Mouse (Mus musculus): Measurements from ENCODE around the gene Ncs1. TPM values are rescaled to one million over a fixed set of nuclear protein-coding genes. Genes with fewer than 3 reads are reported as not detected.

Gene Ncs1
- polyA plus RNA-seq, 1 experiment from 2014 or later = 95.5 TPM

GRCm38 (mm10) chr2:31208544-31209142, 37.0 kb upstream of the Ncs1 start:
- H3K9me3 ChIP-seq (ENCODE audit: control insufficient read depth, low read length) = no peaks in the 10 kb centered on the region
- no peak overlapping the region for H3K27ac ChIP-seq (ENCODE audit: low read depth, low read length)
- 91% methylated on average over 13 of the region's 13 CpGs for WGBS
- H3K4me1 ChIP-seq (ENCODE audit: control insufficient read depth, insufficient read depth, low read length) = no peaks in the 10 kb centered on the region
- ATAC-seq (ENCODE audit: insufficient read depth, low FRiP score, low TSS enrichment) (no peak), DNase-seq (ENCODE audit: low spot score) (no peak)
- H3K4me3 ChIP-seq (ENCODE audit: low read depth, low read length) = no peak overlapping the region
- no peak overlapping the region for H3K9ac ChIP-seq (ENCODE audit: low read length)
- H3K36me3 ChIP-seq (ENCODE audit: control insufficient read depth, insufficient read depth, low read length) = peaks cover 2% of the 10 kb centered on the region; the same call in 1 of the 2 replicates
- H3K4me2 ChIP-seq (ENCODE audit: low read depth) = no peak overlapping the region
- H3K27me3 ChIP-seq (ENCODE audit: control insufficient read depth, insufficient read depth, low read length) = no peaks in the 10 kb centered on the region

GRCm38 (mm10) chr2:31209525-31209924, 36.1 kb upstream of the Ncs1 start:
- H3K27me3 ChIP-seq (ENCODE audit: control insufficient read depth, insufficient read depth, low read length) = no peaks in the 10 kb centered on the region
- DNase-seq (ENCODE audit: low spot score) (no peak), ATAC-seq (ENCODE audit: insufficient read depth, low FRiP score, low TSS enrichment) (no peak)
- WGBS = 93% methylated on average over 4 of the region's 4 CpGs
- no peak overlapping the region for H3K4me2 ChIP-seq (ENCODE audit: low read depth)
- no peaks in the 10 kb centered on the region for H3K4me1 ChIP-seq (ENCODE audit: control insufficient read depth, insufficient read depth, low read length)
- H3K36me3 ChIP-seq (ENCODE audit: control insufficient read depth, insufficient read depth, low read length) = peaks cover 2% of the 10 kb centered on the region; the same call in 1 of the 2 replicates
- H3K4me3 ChIP-seq (ENCODE audit: low read depth, low read length) = no peak overlapping the region
- no peak overlapping the region for H3K9ac ChIP-seq (ENCODE audit: low read length)
- no peaks in the 10 kb centered on the region for H3K9me3 ChIP-seq (ENCODE audit: control insufficient read depth, low read length)
- H3K27ac ChIP-seq (ENCODE audit: low read depth, low read length) = no peak overlapping the region

- no peak overlapping the region for H3K9ac ChIP-seq (ENCODE audit: low read length)
- no peak for DNase-seq (ENCODE audit: low spot score)
- H3K9me3 ChIP-seq (ENCODE audit: control insufficient read depth, low read length) = no peaks in the 10 kb centered on the region
- WGBS = 86% methylated on average over 11 of the region's 11 CpGs
- no peak for ATAC-seq (ENCODE audit: insufficient read depth, low FRiP score, low TSS enrichment)
- H3K4me2 ChIP-seq (ENCODE audit: low read depth) = no peak overlapping the region
- H3K4me3 ChIP-seq (ENCODE audit: low read depth, low read length) = no peak overlapping the region
- no peak overlapping the region for H3K27ac ChIP-seq (ENCODE audit: low read depth, low read length)
- peaks cover 2% of the 10 kb centered on the region; the same call in 1 of the 2 replicates for H3K36me3 ChIP-seq (ENCODE audit: control insufficient read depth, insufficient read depth, low read length)
- no peaks in the 10 kb centered on the region for H3K27me3 ChIP-seq (ENCODE audit: control insufficient read depth, insufficient read depth, low read length)
- H3K4me1 ChIP-seq (ENCODE audit: control insufficient read depth, insufficient read depth, low read length) = no peaks in the 10 kb centered on the region
Observed at GRCm38 (mm10) chr2:31210144-31210847, 35.3 kb upstream of the Ncs1 start.

GRCm38 (mm10) chr2:31211204-31211603, 34.4 kb upstream of the Ncs1 start:
- Histone ChIP-seq H3K4me1 (ENCODE audit: control insufficient read depth, insufficient read depth, low read length) (no peaks in the 10 kb centered on the region), H3K36me3 (ENCODE audit: control insufficient read depth, insufficient read depth, low read length) (peaks cover 2% of the 10 kb centered on the region; the same call in 1 of the 2 replicates), H3K4me2 (ENCODE audit: low read depth) (no peak overlapping the region), H3K9ac (ENCODE audit: low read length) (no peak overlapping the region), H3K27me3 (ENCODE audit: control insufficient read depth, insufficient read depth, low read length) (no peaks in the 10 kb centered on the region), H3K9me3 (ENCODE audit: control insufficient read depth, low read length) (no peaks in the 10 kb centered on the region), H3K27ac (ENCODE audit: low read depth, low read length) (no peak overlapping the region), H3K4me3 (ENCODE audit: low read depth, low read length) (no peak overlapping the region)
- ATAC-seq (ENCODE audit: insufficient read depth, low FRiP score, low TSS enrichment) (no peak), DNase-seq (ENCODE audit: low spot score) (no peak)
- 64% methylated on average over 3 of the region's 3 CpGs for WGBS

GRCm38 (mm10) chr2:31214211-31214796, 31.3 kb upstream of the Ncs1 start:
- H3K27me3 ChIP-seq (ENCODE audit: control insufficient read depth, insufficient read depth, low read length) = no peaks in the 10 kb centered on the region
- no peak for ATAC-seq (ENCODE audit: insufficient read depth, low FRiP score, low TSS enrichment)
- no peak overlapping the region for H3K4me3 ChIP-seq (ENCODE audit: low read depth, low read length)
- no peak for DNase-seq (ENCODE audit: low spot score)
- H3K36me3 ChIP-seq (ENCODE audit: control insufficient read depth, insufficient read depth, low read length) = no peaks in the 10 kb centered on the region; the same call in 1 of the 2 replicates
- no peaks in the 10 kb centered on the region for H3K9me3 ChIP-seq (ENCODE audit: control insufficient read depth, low read length)
- H3K27ac ChIP-seq (ENCODE audit: low read depth, low read length) = no peak overlapping the region
- 89% methylated on average over 16 of the region's 16 CpGs for WGBS
- H3K9ac ChIP-seq (ENCODE audit: low read length) = no peak overlapping the region
- H3K4me1 ChIP-seq (ENCODE audit: control insufficient read depth, insufficient read depth, low read length) = no peaks in the 10 kb centered on the region
- H3K4me2 ChIP-seq (ENCODE audit: low read depth) = no peak overlapping the region

- no peak overlapping the region for H3K27ac ChIP-seq (ENCODE audit: low read depth, low read length)
- H3K9me3 ChIP-seq (ENCODE audit: control insufficient read depth, low read length) = no peaks in the 10 kb centered on the region
- ATAC-seq (ENCODE audit: insufficient read depth, low FRiP score, low TSS enrichment) (no peak), DNase-seq (ENCODE audit: low spot score) (no peak)
- H3K27me3 ChIP-seq (ENCODE audit: control insufficient read depth, insufficient read depth, low read length) = no peaks in the 10 kb centered on the region
- WGBS = 84% methylated on average over 3 of the region's 3 CpGs
- H3K4me2 ChIP-seq (ENCODE audit: low read depth) = no peak overlapping the region
- no peaks in the 10 kb centered on the region for H3K4me1 ChIP-seq (ENCODE audit: control insufficient read depth, insufficient read depth, low read length)
- H3K9ac ChIP-seq (ENCODE audit: low read length) = no peak overlapping the region
- H3K36me3 ChIP-seq (ENCODE audit: control insufficient read depth, insufficient read depth, low read length) = no peaks in the 10 kb centered on the region; the same call in 1 of the 2 replicates
- no peak overlapping the region for H3K4me3 ChIP-seq (ENCODE audit: low read depth, low read length)
Observed at GRCm38 (mm10) chr2:31218611-31219010, 27.0 kb upstream of the Ncs1 start.

- no peaks in the 10 kb centered on the region for H3K4me1 ChIP-seq (ENCODE audit: control insufficient read depth, insufficient read depth, low read length)
- H3K9ac ChIP-seq (ENCODE audit: low read length) = no peak overlapping the region
- no peak overlapping the region for H3K27ac ChIP-seq (ENCODE audit: low read depth, low read length)
- WGBS = 84% methylated on average over 6 of the region's 6 CpGs
- ATAC-seq (ENCODE audit: insufficient read depth, low FRiP score, low TSS enrichment) = no peak
- H3K9me3 ChIP-seq (ENCODE audit: control insufficient read depth, low read length) = no peaks in the 10 kb centered on the region
- H3K4me3 ChIP-seq (ENCODE audit: low read depth, low read length) = no peak overlapping the region
- no peaks in the 10 kb centered on the region for H3K27me3 ChIP-seq (ENCODE audit: control insufficient read depth, insufficient read depth, low read length)
- H3K4me2 ChIP-seq (ENCODE audit: low read depth) = no peak overlapping the region
- no peaks in the 10 kb centered on the region; the same call in 1 of the 2 replicates for H3K36me3 ChIP-seq (ENCODE audit: control insufficient read depth, insufficient read depth, low read length)
- no peak for DNase-seq (ENCODE audit: low spot score)
Observed at GRCm38 (mm10) chr2:31219470-31219869, 26.2 kb upstream of the Ncs1 start.

GRCm38 (mm10) chr2:31220844-31221243, 24.8 kb upstream of the Ncs1 start:
- H3K9me3 ChIP-seq (ENCODE audit: control insufficient read depth, low read length) = no peaks in the 10 kb centered on the region
- H3K9ac ChIP-seq (ENCODE audit: low read length) = no peak overlapping the region
- no peak overlapping the region for H3K4me2 ChIP-seq (ENCODE audit: low read depth)
- no peak for ATAC-seq (ENCODE audit: insufficient read depth, low FRiP score, low TSS enrichment)
- no peaks in the 10 kb centered on the region for H3K36me3 ChIP-seq (ENCODE audit: control insufficient read depth, insufficient read depth, low read length)
- WGBS = 68% methylated on average over 7 of the region's 7 CpGs
- H3K4me1 ChIP-seq (ENCODE audit: control insufficient read depth, insufficient read depth, low read length) = no peaks in the 10 kb centered on the region
- DNase-seq (ENCODE audit: low spot score) = no peak
- H3K27ac ChIP-seq (ENCODE audit: low read depth, low read length) = no peak overlapping the region
- H3K4me3 ChIP-seq (ENCODE audit: low read depth, low read length) = no peak overlapping the region
- H3K27me3 ChIP-seq (ENCODE audit: control insufficient read depth, insufficient read depth, low read length) = no peaks in the 10 kb centered on the region
